Mouse (Mus musculus) forebrain, postnatal 0 days (tissue): Measurements from ENCODE around the gene Wdr38. TPM values are rescaled to one million over a fixed set of nuclear protein-coding genes. Genes with fewer than 3 reads are reported as not detected.
A peak's percentile ranks its signal among the peaks of the same experiment; 100 is the strongest.

Experiments used
- ATAC-seq: fragments of 200-750 bp; cut with Nextera tagmentation; 2 replicates; pipeline ENCODE4 v1.8.0; 2017; ENCODE audit warnings: mild to moderate bottlenecking, moderate library complexity
- DNase-seq: peaks from one replicate; pipeline ENCODE4 v3.0.0-alpha.2; 2015
- H3K27ac ChIP-seq: fragments of 300-500 bp; sonication (generic); 2 replicates; pipeline ENCODE4 v1.5.1; 2014; ENCODE audit warnings: low read depth, mild to moderate bottlenecking, antibody characterized with exemption, low read length, moderate library complexity, mixed read lengths
- H3K27me3 ChIP-seq: fragments of 300-500 bp; sonication (generic); 2 replicates; pipeline ENCODE4 v1.6.1; 2014; ENCODE audit warnings: mild to moderate bottlenecking, low read length, mixed read lengths; ENCODE audit not compliant: insufficient read depth
- H3K36me3 ChIP-seq: fragments of 300-500 bp; sonication (generic); 2 replicates; pipeline ENCODE4 v1.6.1; 2014; ENCODE audit warnings: mild to moderate bottlenecking, moderate library complexity; ENCODE audit not compliant: insufficient read depth
- H3K4me1 ChIP-seq: fragments of 300-500 bp; sonication (generic); 2 replicates; pipeline ENCODE4 v1.6.1; 2014; ENCODE audit warnings: antibody characterized with exemption; ENCODE audit not compliant: insufficient read depth
- H3K4me2 ChIP-seq: fragments of 300-500 bp; sonication (generic); 2 replicates; pipeline ENCODE4 v1.6.1; 2014; ENCODE audit warnings: low read depth, mild to moderate bottlenecking, moderate library complexity
- H3K4me3 ChIP-seq: fragments of 300-500 bp; sonication (generic); 2 replicates; pipeline ENCODE4 v1.5.1; 2014; ENCODE audit warnings: low read depth, low read length, mixed read lengths
- H3K9ac ChIP-seq: fragments of 300-500 bp; sonication (generic); 2 replicates; pipeline ENCODE4 v1.6.1; 2014; ENCODE audit warnings: mild to moderate bottlenecking
- H3K9me3 ChIP-seq: fragments of 300-500 bp; sonication (generic); 2 replicates; pipeline ENCODE4 v1.6.1; 2016; ENCODE audit warnings: low read length
- CTCF ChIP-seq: sonication (generic); IDR thresholded peaks from 2 replicates; pipeline ENCODE4 v1.5.1; 2016; ENCODE audit warnings: antibody characterized with exemption, control low read depth, low read depth
- WGBS: fragments of 180-500 bp; shearing (Covaris S2); extraction: QIAGEN DNeasy Blood & Tissue Kit; methylation state at CpG from one replicate; pipeline ENCODE4 v1.1.7; 2014; 5-methylcytosine and 5-hydroxymethylcytosine counted together
- polyA plus RNA-seq: library from polyadenylated mRNA; unstranded; fragments of >200 nt; fragmentation: Nextera tagmentation; extraction: Ambion mirVana; gene quantifications from 2 replicates; pipeline ENCODE4 v1.2.1, GENCODE M21; 2015
- total RNA-seq: library from RNA; depleted of rRNA; stranded (reverse); fragments of >200 nt; gene quantifications from 2 replicates; pipeline ENCODE4 v1.2.3, GENCODE M21; 2014

Wdr38 gene
- total and polyA plus RNA-seq, 2 experiments from 2014 or later = 0.43 to 0.64 TPM

GRCm38 (mm10) chr2:38975941-38976805, 21.1 kb upstream of the Wdr38 start:
- Histone ChIP-seq H3K36me3 (no peaks in the 10 kb centered on the region), H3K27me3 (no peaks in the 10 kb centered on the region), H3K9ac (no peak overlapping the region), H3K9me3 (no peaks in the 10 kb centered on the region), H3K4me1 (no peaks in the 10 kb centered on the region), H3K27ac (no peak overlapping the region), H3K4me3 (no peak overlapping the region), H3K4me2 (no peak overlapping the region)
- no peak for ATAC-seq
- no peak for DNase-seq
- 85% methylated on average over 21 of the region's 21 CpGs for WGBS
- TF ChIP-seq CTCF = no peak

GRCm38 (mm10) chr2:38977837-38978236, 19.4 kb upstream of the Wdr38 start:
- no peaks in the 10 kb centered on the region for H3K9me3 ChIP-seq
- WGBS = 52% methylated on average over 4 of the region's 4 CpGs
- no peak overlapping the region for H3K4me3 ChIP-seq
- no peak for DNase-seq
- H3K4me1 ChIP-seq = no peaks in the 10 kb centered on the region
- H3K27me3 ChIP-seq = no peaks in the 10 kb centered on the region
- H3K9ac ChIP-seq = no peak overlapping the region
- H3K27ac ChIP-seq = no peak overlapping the region
- no peak for ATAC-seq
- no peak overlapping the region for H3K4me2 ChIP-seq
- TF ChIP-seq CTCF = no peak
- H3K36me3 ChIP-seq = no peaks in the 10 kb centered on the region

GRCm38 (mm10) chr2:38983456-38983855, 13.8 kb upstream of the Wdr38 start:
- Histone ChIP-seq H3K4me1 (no peaks in the 10 kb centered on the region), H3K36me3 (no peaks in the 10 kb centered on the region), H3K9ac (no peak overlapping the region), H3K4me3 (no peak overlapping the region), H3K27me3 (no peaks in the 10 kb centered on the region), H3K9me3 (no peaks in the 10 kb centered on the region), H3K4me2 (no peak overlapping the region), H3K27ac (no peak overlapping the region)
- no peak for DNase-seq
- ATAC-seq = no peak
- peak; percentile 33 for TF ChIP-seq CTCF
- 96% methylated on average over 2 of the region's 2 CpGs for WGBS

- ATAC-seq = no peak
Observed at GRCm38 (mm10) chr2:38986580-38986979, 10.7 kb upstream of the Wdr38 start.

GRCm38 (mm10) chr2:38987371-38987770, 9.9 kb upstream of the Wdr38 start:
- Histone ChIP-seq H3K4me2 (no peak overlapping the region), H3K4me3 (no peak overlapping the region), H3K27ac (no peak overlapping the region), H3K4me1 (no peaks in the 10 kb centered on the region), H3K27me3 (no peaks in the 10 kb centered on the region), H3K36me3 (no peaks in the 10 kb centered on the region), H3K9ac (no peak overlapping the region), H3K9me3 (no peaks in the 10 kb centered on the region)
- no peak for TF ChIP-seq CTCF
- ATAC-seq = no peak
- 69% methylated on average over 1 of the region's 1 CpGs for WGBS
- no peak for DNase-seq

More at GRCm38 (mm10) chr2:38986580-38986979, 10.7 kb upstream of the Wdr38 start:
- WGBS = 79% methylated on average over 3 of the region's 3 CpGs
- TF ChIP-seq CTCF = no peak
- H3K4me1 ChIP-seq = no peaks in the 10 kb centered on the region
- DNase-seq = no peak
- H3K27me3 ChIP-seq = no peaks in the 10 kb centered on the region
- H3K27ac ChIP-seq = no peak overlapping the region
- H3K36me3 ChIP-seq = no peaks in the 10 kb centered on the region
- no peak overlapping the region for H3K9ac ChIP-seq
- no peak overlapping the region for H3K4me3 ChIP-seq
- H3K9me3 ChIP-seq = no peaks in the 10 kb centered on the region
- H3K4me2 ChIP-seq = no peak overlapping the region

- H3K4me2 ChIP-seq = no peak overlapping the region
- DNase-seq (no peak), ATAC-seq (no peak)
- 84% methylated on average over 6 of the region's 6 CpGs for WGBS
- H3K9me3 ChIP-seq = no peaks in the 10 kb centered on the region
- H3K36me3 ChIP-seq = no peaks in the 10 kb centered on the region
- H3K9ac ChIP-seq = no peak overlapping the region
- no peak overlapping the region for H3K4me3 ChIP-seq
- no peak overlapping the region for H3K27ac ChIP-seq
- no peaks in the 10 kb centered on the region for H3K27me3 ChIP-seq
- no peak for TF ChIP-seq CTCF
- no peaks in the 10 kb centered on the region for H3K4me1 ChIP-seq
Observed at GRCm38 (mm10) chr2:38987803-38988510, 9.3 kb upstream of the Wdr38 start.

GRCm38 (mm10) chr2:38988929-38989328, 8.3 kb upstream of the Wdr38 start:
- WGBS = 87% methylated on average over 2 of the region's 2 CpGs

More at GRCm38 (mm10) chr2:38988929-38989328, 8.3 kb upstream of the Wdr38 start:
- H3K4me1 ChIP-seq = no peaks in the 10 kb centered on the region
- H3K9me3 ChIP-seq = no peaks in the 10 kb centered on the region
- ATAC-seq (no peak), DNase-seq (no peak)
- no peak overlapping the region for H3K27ac ChIP-seq
- H3K4me3 ChIP-seq = no peak overlapping the region
- no peaks in the 10 kb centered on the region for H3K27me3 ChIP-seq
- no peak overlapping the region for H3K9ac ChIP-seq
- no peak for TF ChIP-seq CTCF
- no peaks in the 10 kb centered on the region for H3K36me3 ChIP-seq
- no peak overlapping the region for H3K4me2 ChIP-seq
